Mouse (Mus musculus) brain, embryonic 18.5 days (tissue): ENCODE data around the gene Zbtb16.

Source experiments
- DNase-seq: peaks from one replicate; pipeline ENCODE4 v3.0.0-alpha.2; 2012; ENCODE audit warnings: low read depth, low spot score

Gene Zbtb16

DNA sequence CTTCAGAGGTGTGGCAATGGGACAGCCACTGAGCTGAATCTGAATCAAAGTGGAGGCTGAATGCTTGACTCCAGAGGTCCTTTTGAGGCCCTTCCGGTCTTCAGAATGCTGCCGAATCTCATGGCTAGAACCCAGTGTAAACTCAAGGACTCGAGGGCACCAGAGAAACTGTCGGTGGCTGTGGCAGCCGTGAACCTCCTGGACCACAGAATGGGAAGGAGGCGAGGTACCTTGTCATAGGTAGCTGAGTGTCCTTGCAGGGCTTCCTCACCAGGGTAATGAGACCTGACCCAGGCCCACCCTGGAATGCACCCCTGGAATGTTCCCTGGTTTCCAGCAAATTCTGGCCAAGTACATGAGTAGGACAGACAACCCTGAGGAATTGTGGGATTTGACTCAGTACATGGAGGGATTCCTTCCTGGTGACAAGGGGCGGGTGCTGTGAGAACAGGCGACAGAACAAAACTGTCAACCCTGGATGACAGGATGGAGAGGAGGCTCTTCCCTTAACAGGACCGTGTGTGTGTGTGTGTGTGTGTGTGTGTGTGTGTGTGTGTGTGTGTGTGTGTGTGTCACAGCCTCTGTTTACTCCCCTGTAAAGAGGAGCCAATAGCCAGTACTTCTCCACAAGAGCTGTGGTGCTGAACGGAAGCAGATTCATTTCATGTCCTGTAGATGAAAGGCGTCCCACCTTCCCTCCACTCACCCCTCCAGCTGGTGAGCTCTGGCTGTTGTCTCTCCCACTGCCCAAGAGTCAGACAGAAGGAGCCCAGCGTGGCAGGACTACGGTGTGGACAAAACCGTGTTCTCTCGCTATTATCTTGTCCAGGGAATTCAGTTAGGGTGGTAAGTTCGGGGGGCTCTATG lies 189.0 kb downstream of the Zbtb16 start:
- DNase-seq, result no peak

DNA sequence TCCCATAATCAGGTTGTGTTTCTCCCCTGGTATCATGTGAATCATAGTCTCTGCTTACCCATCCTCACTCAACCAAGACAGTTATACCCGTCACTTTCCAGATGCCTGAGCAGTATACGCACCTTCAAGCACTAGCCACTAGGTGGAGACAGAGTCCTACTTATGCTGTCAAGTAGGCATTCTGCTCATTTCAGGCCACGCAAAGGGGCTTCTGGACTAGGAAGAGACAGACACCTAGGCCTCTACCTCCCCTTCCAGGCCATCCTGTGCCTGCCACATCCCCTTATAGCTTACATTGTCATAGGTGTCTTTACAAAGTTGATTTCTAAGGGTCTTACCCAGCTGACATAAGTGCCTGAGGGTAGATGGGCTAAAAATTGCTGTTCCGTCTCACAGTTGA lies 189.8 kb downstream of the Zbtb16 start:
- DNase-seq, result no peak

DNA sequence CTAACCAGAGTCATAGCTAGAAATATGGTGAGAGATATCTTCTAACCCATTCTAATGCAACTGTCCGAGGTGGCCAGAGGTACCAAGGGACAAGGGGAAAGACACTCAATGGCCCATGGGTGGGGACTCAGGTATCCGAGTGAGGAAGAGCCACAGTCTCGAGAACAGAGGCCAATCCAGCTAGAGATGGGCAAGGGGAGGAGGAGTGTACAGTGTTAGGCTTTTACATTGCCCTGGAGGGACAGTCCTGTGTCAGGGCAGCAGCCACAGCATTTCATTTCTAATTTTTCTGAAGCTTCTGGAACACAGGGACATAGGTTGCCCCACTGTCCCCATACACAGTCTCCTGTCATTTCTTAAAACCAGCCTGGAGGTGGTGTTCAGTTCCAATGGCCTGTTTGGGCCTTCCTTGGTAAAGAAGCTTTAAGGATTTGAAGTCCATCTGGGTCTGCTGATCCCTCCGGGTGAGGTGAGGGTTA lies 190.3 kb downstream of the Zbtb16 start:
- no peak for DNase-seq

DNA sequence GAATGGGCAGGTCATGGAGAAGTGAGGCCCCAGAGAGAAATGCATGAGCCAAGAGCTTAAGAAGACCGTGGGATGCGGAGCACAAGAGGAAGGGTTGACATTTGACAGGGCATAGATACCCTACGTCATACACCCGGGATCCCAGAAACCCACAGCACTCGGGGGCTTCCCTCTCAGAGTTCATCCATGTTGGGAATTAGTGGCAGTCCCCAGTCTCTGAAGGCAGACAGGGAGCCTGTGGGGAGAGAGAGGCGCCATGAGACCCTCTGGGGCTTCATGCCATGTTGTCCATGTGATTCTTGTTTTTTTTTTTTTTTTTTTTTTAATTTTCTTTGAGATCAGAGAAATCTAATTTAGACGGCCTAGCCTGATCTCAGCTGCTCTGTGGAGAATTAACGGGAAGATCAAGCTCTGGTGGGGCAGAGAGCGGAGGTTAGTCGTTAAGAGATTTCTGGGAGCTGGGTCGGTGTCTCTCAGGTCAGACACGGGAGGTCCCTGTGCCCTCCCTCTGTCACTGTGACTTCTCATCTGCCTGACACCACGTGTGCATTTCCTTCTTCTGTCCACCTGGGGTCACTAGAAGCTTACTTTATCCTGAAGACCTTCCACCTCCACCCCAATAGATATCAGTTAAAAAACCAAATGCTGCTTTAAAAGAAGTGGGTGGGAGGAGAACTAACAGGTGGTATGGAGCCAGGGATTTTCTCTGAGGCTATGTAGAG lies 190.9 kb downstream of the Zbtb16 start:
- DNase-seq, result no peak

DNA sequence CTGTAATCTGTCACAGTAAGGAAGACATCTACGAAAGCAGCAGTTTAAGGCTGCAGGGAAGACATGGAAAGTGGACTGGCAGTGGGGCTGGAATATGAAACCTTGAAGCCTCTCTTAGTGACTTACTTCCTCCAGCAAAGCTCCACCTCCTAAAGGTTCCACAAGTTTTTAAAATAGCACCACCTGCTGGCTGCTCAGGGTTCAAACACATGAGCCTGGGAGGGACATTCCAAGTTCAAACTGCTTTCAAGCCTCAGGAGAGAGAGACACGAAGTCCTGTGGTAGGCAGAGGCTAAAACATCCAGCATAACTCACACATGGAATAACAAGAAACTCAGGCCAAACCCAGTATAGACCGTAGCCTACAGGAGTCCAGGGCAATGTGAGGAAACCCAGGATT lies 191.6 kb downstream of the Zbtb16 start:
- DNase-seq, result no peak

DNA sequence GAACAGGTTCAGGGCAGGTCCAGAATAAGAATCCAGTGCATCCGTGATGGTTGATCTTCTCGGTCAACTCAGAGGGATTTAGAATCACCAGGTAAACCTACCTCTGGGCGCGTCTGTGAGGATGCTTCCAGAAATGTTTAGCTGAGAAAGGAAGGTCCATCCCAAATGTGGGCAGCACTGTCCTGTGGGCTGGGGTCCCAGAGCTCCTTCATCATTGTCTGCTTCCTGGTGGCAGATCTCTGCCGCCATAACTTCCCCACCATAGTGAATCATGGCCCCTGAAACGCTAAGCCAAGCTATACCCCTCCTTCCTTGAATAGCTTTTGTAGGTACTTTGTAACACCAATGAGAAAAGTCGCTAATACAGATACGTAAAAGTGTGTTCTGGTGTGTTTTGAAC lies 194.4 kb downstream of the Zbtb16 start:
- DNase-seq, result no peak

DNA sequence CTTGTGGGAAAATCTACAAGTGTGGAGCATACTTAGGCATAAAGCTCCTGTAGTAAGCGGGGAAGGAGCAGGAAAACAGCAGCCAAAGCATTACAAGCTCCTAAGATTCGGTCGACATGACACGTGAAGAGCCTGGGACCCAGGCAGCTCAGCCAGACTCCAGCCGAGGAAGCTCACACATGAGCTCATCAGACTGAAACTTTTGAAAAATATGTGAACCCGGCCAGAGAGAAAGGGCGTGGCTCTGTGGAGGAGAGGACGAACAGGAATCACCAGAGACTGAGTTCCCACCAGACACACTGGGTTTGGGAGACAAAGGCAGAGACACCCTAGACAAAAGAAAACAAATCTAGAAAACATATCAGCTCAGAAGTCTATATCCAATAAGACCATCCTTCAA lies 195.1 kb downstream of the Zbtb16 start:
- no peak for DNase-seq

DNA sequence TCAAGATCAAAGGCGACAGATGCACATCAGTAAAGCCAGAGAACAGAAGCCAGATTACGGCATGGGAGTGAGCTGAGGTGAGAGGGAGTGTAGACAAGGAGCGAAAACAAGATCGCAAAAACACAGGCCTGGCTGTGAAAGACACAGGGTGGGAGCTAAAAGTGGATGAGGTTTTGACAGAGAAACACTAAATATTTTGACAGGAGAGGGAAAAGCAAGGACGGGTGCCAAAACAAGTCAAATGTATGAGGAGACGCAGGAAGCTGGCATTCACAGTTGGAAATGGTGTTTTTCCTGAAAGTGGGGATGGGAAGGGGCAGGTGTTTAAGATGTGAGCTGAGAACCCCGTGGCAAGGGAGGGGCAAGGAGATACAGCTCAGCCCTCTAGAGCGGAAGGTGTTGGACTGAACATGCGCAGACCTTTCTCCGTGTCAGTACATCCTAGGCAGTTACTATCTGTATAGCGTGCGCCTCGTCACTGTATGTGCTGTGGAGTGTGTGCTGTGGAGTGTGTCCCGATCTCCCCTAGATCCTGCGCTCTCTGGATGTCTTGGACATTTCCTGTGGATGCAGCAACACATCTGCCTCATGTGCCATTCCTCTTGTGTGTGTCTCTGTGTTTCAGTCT lies 197.7 kb downstream of the Zbtb16 start:
- no peak for DNase-seq

DNA sequence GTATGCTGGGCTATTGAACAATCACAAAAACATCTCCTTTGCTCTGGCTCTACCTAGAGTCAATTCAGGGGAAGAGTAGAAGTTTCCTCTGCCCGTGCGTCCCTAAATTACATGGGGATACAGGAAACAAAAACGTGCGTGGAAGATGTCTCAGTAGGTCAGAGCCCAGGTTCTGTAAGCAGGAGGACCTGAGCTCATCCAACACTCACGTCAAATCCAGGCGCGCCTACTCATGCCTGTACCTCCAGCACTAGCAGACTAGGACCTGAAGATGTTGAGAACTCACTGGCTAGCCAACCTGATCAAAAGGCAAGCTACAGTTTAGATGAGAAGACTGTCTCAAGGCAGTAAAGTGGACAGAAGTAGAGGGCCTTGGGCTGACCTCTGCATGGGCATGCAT lies 198.9 kb downstream of the Zbtb16 start:
- no peak for DNase-seq

DNA sequence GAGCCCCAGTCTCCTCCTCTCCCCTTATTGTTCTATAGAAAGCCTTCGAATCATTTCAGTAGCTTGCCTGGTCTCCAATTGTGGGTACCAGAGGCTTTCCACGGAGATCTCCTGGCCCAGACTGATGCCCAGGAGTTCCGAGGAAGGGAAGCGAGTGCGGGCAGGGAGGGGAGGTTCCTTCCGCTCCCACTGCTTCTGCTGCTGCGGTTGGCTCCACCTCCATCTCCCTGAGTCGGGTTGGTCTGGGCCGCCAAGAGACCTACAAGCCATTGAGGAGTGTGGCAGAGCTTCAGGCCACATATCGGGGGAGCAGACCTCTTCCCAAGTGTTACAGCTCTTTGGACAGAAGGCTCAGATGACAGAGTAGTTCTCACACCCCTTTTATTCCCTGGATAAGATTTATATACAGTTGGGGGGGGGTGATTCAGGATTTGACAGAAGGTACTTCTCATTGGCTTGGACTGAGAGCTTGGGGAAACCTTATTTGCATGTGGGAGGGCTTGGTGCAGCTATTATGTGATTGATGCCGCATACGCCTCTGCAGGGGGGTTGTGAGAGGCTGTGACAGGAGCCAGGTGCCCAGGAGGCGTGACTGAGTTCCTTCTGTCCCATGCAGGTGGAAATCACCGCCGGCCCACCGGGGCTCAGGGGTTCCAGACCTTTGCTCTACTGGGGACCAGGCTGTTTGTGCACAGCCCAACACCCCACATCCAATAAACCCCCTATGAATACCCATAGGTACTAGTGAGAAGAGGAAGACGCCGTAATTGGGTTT lies 200.3 kb downstream of the Zbtb16 start:
- DNase-seq, result no peak

DNA sequence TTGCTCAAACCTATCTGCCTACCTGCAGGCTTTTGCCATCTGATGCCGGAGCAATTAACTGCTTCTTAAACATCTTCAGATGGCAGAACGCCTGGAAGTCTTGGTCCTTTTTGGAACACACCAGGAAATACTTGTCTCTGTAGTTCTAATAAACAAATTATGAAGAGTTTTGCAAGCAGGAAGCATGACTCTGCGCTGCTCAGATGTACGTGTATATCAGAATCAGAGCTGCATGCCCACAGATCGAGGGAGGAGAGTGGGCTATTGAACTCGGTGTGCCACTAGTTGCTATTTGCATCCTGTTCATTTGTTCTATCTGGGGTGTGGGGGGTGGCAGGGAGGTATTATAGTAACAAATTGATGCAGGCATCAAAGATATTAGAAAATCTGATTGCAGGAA lies 202.9 kb downstream of the Zbtb16 start:
- DNase-seq, result no peak

DNA sequence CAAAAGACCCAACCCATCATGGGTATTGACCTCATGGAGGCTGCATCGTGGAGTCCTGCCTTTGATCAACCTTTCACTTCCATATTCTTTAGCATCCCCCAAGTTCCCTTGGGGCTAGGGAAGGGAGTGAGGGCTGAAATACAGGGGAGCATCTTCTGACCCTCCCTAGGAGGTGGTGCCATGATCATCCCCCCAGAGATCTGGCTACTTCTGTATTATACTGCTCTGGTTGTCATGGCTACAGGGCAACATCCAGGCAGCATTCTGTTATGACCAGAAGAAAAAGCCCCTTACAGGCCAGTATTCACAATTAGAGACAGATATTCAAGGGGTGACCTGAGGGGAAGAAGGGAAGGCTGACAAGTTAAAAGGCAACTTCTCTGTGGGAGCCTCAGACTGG lies 216.8 kb downstream of the Zbtb16 start:
- no peak for DNase-seq

DNA sequence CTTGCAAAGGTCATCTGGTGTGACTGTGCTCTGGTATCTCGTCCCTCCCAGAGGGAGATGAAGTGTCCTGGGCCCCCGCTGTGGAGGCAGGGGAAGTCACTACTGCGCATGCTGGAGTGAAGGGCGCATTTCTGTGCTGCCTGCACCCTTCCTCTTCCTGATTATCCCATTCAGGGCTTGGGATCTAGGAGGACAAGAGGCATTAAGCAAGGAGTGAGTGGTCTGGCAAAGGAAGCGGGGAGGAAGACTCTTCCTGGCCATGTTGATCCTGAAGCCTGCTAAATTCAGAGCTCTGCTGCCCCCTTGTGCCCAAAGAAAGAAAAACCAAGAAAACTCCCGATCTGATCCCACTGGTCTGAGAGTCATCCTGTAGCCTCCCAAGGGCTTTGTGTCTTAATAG lies 217.4 kb downstream of the Zbtb16 start:
- peak; percentile 70 for DNase-seq

DNA sequence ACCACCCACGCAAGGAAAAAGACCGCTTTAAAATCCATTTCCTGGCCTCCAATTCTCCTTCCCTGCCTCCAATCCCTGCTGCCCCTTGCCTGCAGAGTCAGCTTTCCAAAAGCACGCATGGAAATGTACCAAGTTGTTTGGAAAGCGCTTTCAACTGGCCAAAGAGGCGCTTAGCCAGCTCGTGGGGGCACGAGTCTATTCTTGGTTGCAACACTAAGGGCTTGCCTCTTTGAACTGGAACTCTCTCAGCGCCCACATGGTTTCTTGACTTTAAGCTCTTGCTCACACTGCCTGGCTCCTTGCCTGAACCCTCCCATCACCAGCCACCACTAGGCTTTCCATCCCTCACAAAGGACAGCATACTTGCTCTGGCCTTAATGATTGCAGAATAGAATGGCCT lies 217.9 kb downstream of the Zbtb16 start:
- DNase-seq, result no peak

DNA sequence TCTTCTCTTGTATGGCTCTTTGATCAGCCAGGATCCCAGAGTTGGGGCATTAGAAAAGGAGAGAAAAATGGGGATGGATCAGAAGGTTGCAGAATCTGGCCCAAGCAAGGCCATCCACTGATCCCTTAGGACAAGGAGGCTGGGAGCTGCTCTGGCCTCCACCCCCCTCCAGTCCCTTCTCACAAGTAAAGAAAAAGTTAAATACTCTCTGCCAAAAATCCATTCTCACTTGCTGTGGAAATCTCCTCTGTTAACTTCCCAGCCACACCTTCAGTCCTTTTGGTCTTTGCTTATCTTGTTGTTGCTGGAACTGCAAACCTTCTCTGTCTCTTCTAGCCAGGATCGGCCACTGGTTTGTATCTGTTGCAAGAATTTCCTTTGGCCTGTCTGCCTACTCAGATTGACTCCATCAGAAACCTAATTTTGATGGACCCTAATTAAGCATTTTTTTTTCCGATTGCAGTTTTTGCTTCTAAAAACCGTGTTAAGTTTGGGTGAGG lies 218.5 kb downstream of the Zbtb16 start:
- no peak for DNase-seq

DNA sequence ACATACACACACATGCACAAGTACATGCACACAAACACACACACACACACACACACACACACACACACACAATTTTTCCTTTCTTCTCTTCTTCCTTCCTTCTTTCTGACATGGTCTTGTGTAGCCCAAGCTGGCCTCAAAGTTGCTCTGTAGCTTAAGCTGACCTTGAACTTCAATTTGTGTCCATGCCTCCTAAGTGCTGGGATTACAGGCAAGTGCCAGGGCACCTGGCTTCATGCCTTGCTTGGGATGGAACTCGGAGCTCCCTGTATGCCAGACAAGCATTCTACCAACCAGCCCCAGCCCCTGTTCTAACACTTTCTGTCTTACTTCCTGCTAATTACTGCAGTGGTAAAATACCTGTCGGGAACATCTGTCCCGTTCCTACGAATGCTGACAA lies 222.8 kb downstream of the Zbtb16 start:
- DNase-seq, result no peak

DNA sequence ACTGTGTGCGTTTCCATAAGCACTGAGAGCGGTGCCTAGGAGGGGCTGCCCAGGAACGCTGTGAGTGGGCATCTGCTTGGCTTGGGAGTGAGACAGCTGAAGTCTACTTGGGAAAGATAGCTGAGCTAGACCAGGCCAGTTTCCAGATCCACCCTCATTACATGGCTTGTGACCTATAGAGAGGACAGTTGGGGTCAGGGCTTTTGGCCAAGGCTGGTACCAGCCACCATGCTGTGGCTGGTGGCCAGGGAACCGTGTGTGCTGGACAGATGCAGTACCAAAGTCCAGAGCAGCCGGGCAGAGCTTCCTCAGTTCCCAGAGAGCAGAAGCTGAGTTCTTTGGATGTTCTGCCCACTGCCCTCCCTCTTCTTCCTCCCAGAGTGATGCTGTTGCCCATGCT lies 223.5 kb downstream of the Zbtb16 start:
- no peak for DNase-seq

DNA sequence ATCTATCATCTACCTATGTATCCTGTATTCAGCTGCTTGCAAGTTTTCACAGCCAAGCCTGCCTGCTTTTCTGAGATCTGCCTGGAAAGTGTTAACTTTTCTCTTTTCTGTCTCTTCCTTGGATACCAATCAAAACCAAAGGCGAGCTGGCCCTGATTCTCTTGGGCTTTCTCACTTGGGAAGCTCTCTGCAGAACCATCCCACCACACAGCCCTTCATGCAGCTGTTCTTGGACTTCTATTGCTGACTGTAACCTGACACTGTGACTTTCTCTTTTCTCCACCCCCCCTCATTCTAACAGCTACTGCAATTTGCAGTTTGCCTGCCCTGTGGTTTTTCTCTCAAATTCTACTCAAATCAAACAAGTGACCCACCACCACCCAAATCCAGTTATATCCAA lies 225.0 kb downstream of the Zbtb16 start:
- no peak for DNase-seq

DNA sequence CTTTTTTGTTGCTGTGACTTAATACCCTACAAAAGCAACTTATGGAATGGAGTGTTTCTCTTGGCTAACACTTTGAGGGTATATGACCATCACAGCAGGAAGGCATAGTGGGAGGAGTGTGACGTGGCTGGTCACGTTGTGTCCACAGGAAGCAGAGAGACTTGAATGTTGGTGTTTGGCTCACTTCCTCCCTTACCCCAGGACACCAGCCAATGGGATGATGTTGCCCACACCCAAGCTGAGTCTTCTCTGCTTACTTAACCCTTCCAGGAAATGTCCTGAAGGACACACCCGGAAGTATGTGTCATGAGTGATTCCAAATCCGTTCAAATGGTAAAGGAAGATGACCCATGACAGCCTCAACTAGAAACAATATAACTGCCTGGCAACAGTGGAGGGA lies 226.3 kb downstream of the Zbtb16 start:
- DNase-seq, result no peak

DNA sequence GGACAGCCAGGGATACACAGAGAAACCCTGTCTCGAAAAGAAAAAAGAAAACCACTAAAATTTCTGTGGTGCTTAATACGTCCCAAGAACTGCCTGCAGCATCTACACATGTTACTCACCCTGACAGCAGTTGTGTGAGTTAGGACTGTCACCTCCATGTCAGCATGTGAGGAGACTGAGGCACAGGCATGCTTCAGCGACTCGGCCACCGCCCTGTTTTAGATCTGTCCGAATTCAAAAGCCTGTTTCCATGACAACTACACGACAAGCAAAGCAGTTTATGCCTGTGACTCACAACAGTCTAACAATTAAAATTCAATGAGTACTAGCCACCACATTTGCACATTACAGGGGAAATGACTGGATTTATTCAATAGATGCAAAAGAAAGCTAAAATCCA lies 228.6 kb downstream of the Zbtb16 start:
- DNase-seq, result no peak

DNA sequence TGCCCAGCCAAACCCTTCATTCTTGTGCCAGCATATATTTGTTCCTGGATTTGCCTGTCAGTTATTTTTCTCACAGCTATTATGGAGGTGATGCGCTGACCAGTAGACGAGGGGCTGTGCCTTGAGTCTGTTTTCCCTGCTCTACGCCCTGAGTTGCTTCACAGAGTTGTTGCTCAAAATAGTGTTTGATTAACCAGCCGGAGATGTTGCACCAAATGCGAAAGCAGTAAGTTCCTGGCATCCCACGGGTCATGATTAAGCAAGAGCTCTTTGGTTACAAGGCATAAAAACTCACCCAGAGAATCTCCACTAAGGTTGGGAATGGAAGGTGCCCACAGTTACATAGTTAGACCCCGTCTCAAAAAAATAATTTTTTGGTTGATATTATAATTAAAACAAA lies 229.9 kb downstream of the Zbtb16 start:
- DNase-seq, result no peak

DNA sequence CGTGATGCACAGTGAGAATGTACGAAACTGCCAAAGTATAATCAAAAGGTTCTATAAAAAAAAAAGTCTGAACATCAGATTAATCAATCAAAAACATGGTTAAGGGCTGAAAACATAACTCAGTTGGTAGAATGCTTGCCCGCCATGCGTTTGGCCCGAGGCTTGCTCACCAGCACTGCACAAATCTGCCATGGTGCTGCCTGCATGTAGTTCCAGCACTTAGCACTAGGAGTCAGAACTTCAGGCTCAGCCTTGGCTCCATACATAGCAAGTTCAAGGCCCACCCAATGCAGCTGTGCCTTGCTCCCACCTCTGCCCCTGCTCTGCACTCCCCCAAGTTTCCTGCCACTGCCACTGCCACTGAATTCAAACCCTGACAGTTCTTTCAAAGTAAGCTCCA lies 230.3 kb downstream of the Zbtb16 start:
- no peak for DNase-seq
